Comparison of ENCODE assay signal across 8 mouse cellular contexts in genomic region chr11:118400566-118400936, GRCm38 (mm10). TPM values are rescaled to one million over a fixed set of nuclear protein-coding genes. Genes with fewer than 3 reads are reported as not detected.
A peak's percentile ranks its signal among the peaks of the same experiment; 100 is the strongest.
DNase-seq lines count a peak whose midpoint lies in the region; ATAC-seq and TF ChIP-seq lines count a peak whose summit lies in the region.

No protein-coding gene starts in this region.

- no peaks in the 10 kb centered on the region for H3K9me3 ChIP-seq in kidney, postnatal 0 days (replicated peaks; ENCODE audit: low read length)

- H3K4me3 ChIP-seq in thymus, adult 2 months (ENCODE audit: control insufficient read depth, insufficient read depth, low read length) = peak overlapping the region; percentile 29
- no peak overlapping the region; the same call in 1 of the 2 replicates for H3K4me3 ChIP-seq in kidney, postnatal 0 days (replicated peaks; ENCODE audit: low read depth, low read length)

- TF ChIP-seq POLR2A in thymus, adult 2 months (IDR thresholded peaks at IDR 0.05; ENCODE audit: control insufficient read depth, extremely low read depth, insufficient read depth, low read length, poor library complexity) = no peak

- H3K4me1 ChIP-seq in thymus, adult 2 months (replicated peaks; ENCODE audit: control insufficient read depth, insufficient read depth, low read length) = peaks cover 44% of the 10 kb centered on the region
- peaks cover 20% of the 10 kb centered on the region; the same call in 1 of the 2 replicates for H3K4me1 ChIP-seq in kidney, postnatal 0 days (replicated peaks; ENCODE audit: insufficient read depth, low read length)

- H3K27me3 ChIP-seq in thymus, adult 2 months (ENCODE audit: control insufficient read depth, insufficient read depth, low read length) = no peaks in the 10 kb centered on the region
- H3K27me3 ChIP-seq in kidney, postnatal 0 days (ENCODE audit: insufficient read depth, low read length) = no peaks in the 10 kb centered on the region

- no peak for TF ChIP-seq CTCF in thymus, adult 2 months (IDR thresholded peaks at IDR 0.05; ENCODE audit: borderline replicate concordance, control insufficient read depth, extremely low read depth, insufficient read depth, low read length, poor library complexity)
- TF ChIP-seq CTCF in kidney, postnatal 0 days (IDR thresholded peaks at IDR 0.05; ENCODE audit: low read depth) = no peak

- DNase-seq in cerebellum, adult 11 months = peak; percentile 15
- DNase-seq in cerebellum, postnatal 36 days = no peak
- no peak for DNase-seq in thymus, adult 2 months
- no peak for DNase-seq in thymus, postnatal 10 days (ENCODE audit: low spot score in 2 of 2)
- peak; percentile 84 for DNase-seq in kidney, postnatal 0 days (ENCODE audit: low spot score)
- DNase-seq in lung, postnatal 25 days (ENCODE audit: low spot score) = peak; percentile 51
- no peak for DNase-seq in layer of hippocampus, adult 9-10 months (ENCODE audit: low spot score)
- DNase-seq in layer of hippocampus, postnatal 14 days (ENCODE audit: low spot score in 2 of 2) = no peak

- H3K4me2 ChIP-seq in kidney, postnatal 0 days (ENCODE audit: low read length) = peak overlapping the region; percentile 47

- peak overlapping the region; percentile 29; the same call in 1 of the 2 replicates for H3K27ac ChIP-seq in thymus, adult 2 months (ENCODE audit: control insufficient read depth, insufficient read depth, low read length)
- peak overlapping the region; percentile 90 for H3K27ac ChIP-seq in kidney, postnatal 0 days

- peaks cover 10% of the 10 kb centered on the region for H3K36me3 ChIP-seq in thymus, adult 2 months (ENCODE audit: control insufficient read depth, insufficient read depth, low read length)
- H3K36me3 ChIP-seq in kidney, postnatal 0 days (ENCODE audit: insufficient read depth, low read length) = peaks cover 8% of the 10 kb centered on the region

- H3K9ac ChIP-seq in kidney, postnatal 0 days (ENCODE audit: low read depth, low read length) = peak overlapping the region; percentile 38; the same call in 1 of the 2 replicates

- ATAC-seq in kidney, postnatal 0 days (replicated peaks; ENCODE audit: low FRiP score, low read depth) = no peak

- WGBS in thymus, adult 2 months = 16% methylated on average over 6 of the region's 6 CpGs
- WGBS in kidney, postnatal 0 days = 11% methylated on average over 6 of the region's 6 CpGs

RNA-seq across cellular contexts. Expression of gene Lgals3bp, which starts 1.3 kb away (rescaled TPM):
- 450 and 565 TPM in 2 replicates for polyA plus RNA-seq in thymus, adult 2 months (2012; rRNA removed)
- polyA plus RNA-seq in kidney, postnatal 0 days (2015; fragmentation: Nextera tagmentation; extraction: Ambion mirVana) = 68.8 and 80.3 TPM in 2 replicates
- 10 to 100 TPM; 11.1 to 14.4 TPM for total RNA-seq in layer of hippocampus, postnatal 14 days (2021)

RNA-seq across cellular contexts. Expression of gene Cant1, which starts 18.3 kb away (rescaled TPM):
- 100 and 105 TPM in 2 replicates for polyA plus RNA-seq in thymus, adult 2 months (2012; rRNA removed)
- polyA plus RNA-seq in kidney, postnatal 0 days (2015; fragmentation: Nextera tagmentation; extraction: Ambion mirVana) = 25.7 and 25.8 TPM in 2 replicates
- total RNA-seq in layer of hippocampus, postnatal 14 days (2021) = 10 to 100 TPM; 37.0 to 40.6 TPM

RNA-seq across cellular contexts. Expression of gene C1qtnf1, which starts 27.5 kb away (rescaled TPM):
- polyA plus RNA-seq in thymus, adult 2 months (2012; rRNA removed) = 8.4 and 10.6 TPM in 2 replicates
- 13.0 and 15.0 TPM in 2 replicates for polyA plus RNA-seq in kidney, postnatal 0 days (2015; fragmentation: Nextera tagmentation; extraction: Ambion mirVana)
- total RNA-seq in layer of hippocampus, postnatal 14 days (2021) = 1 to 10 TPM; 3.9 to 5.3 TPM

RNA-seq across cellular contexts. Expression of gene Timp2, which starts 45.0 kb away (rescaled TPM):
- 72.6 and 78.8 TPM in 2 replicates for polyA plus RNA-seq in thymus, adult 2 months (2012; rRNA removed)
- polyA plus RNA-seq in kidney, postnatal 0 days (2015; fragmentation: Nextera tagmentation; extraction: Ambion mirVana) = 81.0 and 88.4 TPM in 2 replicates
- 100 to 1,000 TPM; 266 to 270 TPM for total RNA-seq in layer of hippocampus, postnatal 14 days (2021)

RNA-seq across cellular contexts. Expression of gene Cep295nl, which starts 58.3 kb away (rescaled TPM):
- 0.26 and 0.32 TPM in 2 replicates for polyA plus RNA-seq in thymus, adult 2 months (2012; rRNA removed)
- 0.46 and 0.54 TPM in 2 replicates for polyA plus RNA-seq in kidney, postnatal 0 days (2015; fragmentation: Nextera tagmentation; extraction: Ambion mirVana)
- total RNA-seq in layer of hippocampus, postnatal 14 days (2021) = 1 to 10 TPM; 1.0 to 1.6 TPM

Comparison
In these comparisons a context has a peak if more than half of its experiments do, and no peak if none do; other contexts are left out.
1. DNase-seq: peak in cerebellum, adult 11 months (single experiment), kidney, postnatal 0 days (single experiment) and lung, postnatal 25 days (single experiment); none in cerebellum, postnatal 36 days (0 of 2), thymus, adult 2 months (single experiment), thymus, postnatal 10 days (0 of 2), layer of hippocampus, adult 9-10 months (single experiment) and layer of hippocampus, postnatal 14 days (0 of 2).